Mouse (Mus musculus) midbrain, embryonic 16.5 days (tissue): ENCODE data around the gene Uts2r. TPM values are rescaled to one million over a fixed set of nuclear protein-coding genes. Genes with fewer than 3 reads are reported as not detected.

Source experiments
- ATAC-seq: fragments of 200-750 bp; cut with Nextera tagmentation; 2 replicates; pipeline ENCODE4 v1.8.0; 2017; ENCODE audit warnings: moderate TSS enrichment
- H3K27ac ChIP-seq: fragments of 300-500 bp; sonication (generic); 2 replicates; pipeline ENCODE4 v1.5.1; 2014; ENCODE audit warnings: mild to moderate bottlenecking, low read length, mixed read lengths
- H3K27me3 ChIP-seq: fragments of 300-500 bp; sonication (generic); 2 replicates; pipeline ENCODE4 v1.6.1; 2014; ENCODE audit warnings: low read depth, low read length, mixed read lengths; ENCODE audit not compliant: control insufficient read depth, insufficient read depth
- H3K36me3 ChIP-seq: fragments of 300-500 bp; sonication (generic); 2 replicates; pipeline ENCODE4 v1.6.1; 2014; ENCODE audit warnings: mild to moderate bottlenecking, low read length, moderate library complexity, mixed read lengths; ENCODE audit not compliant: control insufficient read depth, insufficient read depth
- H3K4me1 ChIP-seq: fragments of 300-500 bp; sonication (generic); 2 replicates; pipeline ENCODE4 v1.6.1; 2014; ENCODE audit warnings: mild to moderate bottlenecking, low read length, mixed read lengths; ENCODE audit not compliant: control insufficient read depth, insufficient read depth
- H3K4me2 ChIP-seq: fragments of 300-500 bp; sonication (generic); 2 replicates; pipeline ENCODE4 v1.6.1; 2014; ENCODE audit warnings: mild to moderate bottlenecking, low read length, mixed read lengths
- H3K4me3 ChIP-seq: fragments of 300-500 bp; sonication (generic); 2 replicates; pipeline ENCODE4 v1.5.1; 2014; ENCODE audit warnings: low read depth, mild to moderate bottlenecking, low read length, moderate library complexity, mixed read lengths
- H3K9ac ChIP-seq: fragments of 300-500 bp; sonication (generic); 2 replicates; pipeline ENCODE4 v1.6.1; 2014; ENCODE audit warnings: low read depth, low read length, mixed read lengths
- H3K9me3 ChIP-seq: fragments of 300-500 bp; sonication (generic); replicated peaks from 2 replicates; pipeline ENCODE4 v1.6.1; 2014; ENCODE audit warnings: mild to moderate bottlenecking, low read length, mixed read lengths; ENCODE audit not compliant: control insufficient read depth, poor library complexity, severe bottlenecking
- WGBS: fragments of 180-500 bp; shearing (Covaris S2); extraction: QIAGEN DNeasy Blood & Tissue Kit; methylation state at CpG from one replicate; pipeline ENCODE4 v1.1.7; 2014; 5-methylcytosine and 5-hydroxymethylcytosine counted together
- polyA plus RNA-seq: library from polyadenylated mRNA; unstranded; fragments of >200 nt; fragmentation: Nextera tagmentation; extraction: Ambion mirVana; gene quantifications from 2 replicates; pipeline ENCODE4 v1.2.1, GENCODE M21; 2015

Gene Uts2r
- polyA plus RNA-seq, 1 experiment from 2014 or later = 1.1 TPM

DNA sequence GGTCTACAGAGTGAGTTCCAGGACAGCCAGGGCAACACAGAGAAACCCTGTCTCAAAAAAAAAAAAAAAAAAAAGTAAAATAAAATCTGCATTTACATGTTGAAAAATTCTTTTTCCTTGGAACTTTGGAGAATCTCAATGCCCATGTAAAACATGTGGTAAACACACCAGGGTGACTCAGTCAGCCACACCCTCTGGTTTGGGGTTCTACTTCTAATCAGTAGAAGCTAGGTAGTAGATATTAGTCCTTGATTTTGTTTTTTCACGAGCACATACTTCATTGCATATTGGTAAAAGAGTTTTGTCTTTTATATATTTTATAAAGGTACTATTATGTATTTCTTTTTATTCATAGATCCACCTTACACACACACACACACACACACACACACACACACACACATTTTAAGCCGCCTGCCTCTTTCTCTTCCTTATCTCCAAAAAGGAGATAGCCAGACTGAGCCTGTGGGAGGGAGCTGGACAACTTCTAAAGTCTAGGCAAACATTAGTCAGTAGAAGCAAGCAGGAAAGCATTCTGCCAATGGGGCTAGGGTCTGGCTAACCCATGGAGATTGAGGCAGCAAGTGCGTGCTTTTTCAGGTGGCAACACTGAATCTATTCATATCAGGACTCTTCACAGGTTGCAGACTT lies 34.4 kb upstream of the Uts2r start:
- Histone ChIP-seq H3K27me3 (no peaks in the 10 kb centered on the region), H3K27ac (no peak overlapping the region), H3K4me2 (no peak overlapping the region), H3K4me3 (no peak overlapping the region), H3K36me3 (no peaks in the 10 kb centered on the region), H3K9me3 (no peaks in the 10 kb centered on the region), H3K9ac (no peak overlapping the region), H3K4me1 (no peaks in the 10 kb centered on the region)
- ATAC-seq = no peak
- WGBS = 88% methylated on average over 3 of the region's 3 CpGs

DNA sequence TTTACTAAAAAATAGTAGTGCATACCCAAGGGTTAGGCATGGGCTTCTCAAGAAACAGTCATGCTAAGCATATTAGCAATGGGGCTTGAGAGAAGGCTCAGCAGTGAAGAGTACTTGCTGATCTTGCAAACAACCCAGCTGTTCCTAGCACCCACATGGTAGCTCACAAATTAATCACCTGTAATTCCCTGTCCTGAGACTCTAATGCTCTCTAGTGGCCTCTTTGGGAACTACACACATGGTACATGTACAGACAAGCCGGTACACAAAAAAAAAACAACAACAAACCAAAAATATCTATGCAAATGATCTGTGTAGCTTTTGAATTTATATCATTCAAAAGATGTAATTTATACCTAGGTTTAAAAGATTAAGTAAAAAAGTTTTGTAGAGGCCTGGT lies 33.7 kb upstream of the Uts2r start:
- H3K4me1 ChIP-seq = no peaks in the 10 kb centered on the region
- 67% methylated on average over 1 of the region's 1 CpGs for WGBS
- H3K9me3 ChIP-seq = no peaks in the 10 kb centered on the region
- no peak overlapping the region for H3K9ac ChIP-seq
- no peaks in the 10 kb centered on the region for H3K36me3 ChIP-seq
- no peaks in the 10 kb centered on the region for H3K27me3 ChIP-seq
- H3K4me3 ChIP-seq = no peak overlapping the region
- ATAC-seq = no peak
- no peak overlapping the region for H3K27ac ChIP-seq
- no peak overlapping the region for H3K4me2 ChIP-seq

DNA sequence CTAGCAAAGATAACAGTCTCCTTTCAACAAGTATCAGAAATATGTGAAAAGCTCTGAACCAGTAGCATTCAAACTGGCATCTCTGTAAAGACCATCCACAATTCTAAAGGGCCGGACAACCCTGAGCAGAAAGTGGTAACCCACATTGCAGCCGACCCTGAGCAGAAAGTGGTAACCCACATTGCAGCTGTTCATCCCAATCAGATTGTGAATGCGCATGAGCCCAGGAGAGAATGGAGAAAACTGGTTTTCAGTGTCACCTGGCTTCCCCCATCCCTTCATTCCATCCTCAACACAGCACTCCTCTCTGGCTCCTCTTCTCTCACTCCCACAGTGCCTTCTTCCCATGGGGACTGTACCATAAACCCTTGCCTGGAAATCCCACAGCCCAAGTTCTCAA lies 32.6 kb upstream of the Uts2r start:
- Histone ChIP-seq H3K4me1 (no peaks in the 10 kb centered on the region), H3K36me3 (no peaks in the 10 kb centered on the region), H3K27me3 (no peaks in the 10 kb centered on the region), H3K9ac (no peak overlapping the region), H3K4me3 (no peak overlapping the region), H3K4me2 (no peak overlapping the region), H3K27ac (no peak overlapping the region), H3K9me3 (no peaks in the 10 kb centered on the region)
- 90% methylated on average over 3 of the region's 3 CpGs for WGBS
- ATAC-seq = no peak

DNA sequence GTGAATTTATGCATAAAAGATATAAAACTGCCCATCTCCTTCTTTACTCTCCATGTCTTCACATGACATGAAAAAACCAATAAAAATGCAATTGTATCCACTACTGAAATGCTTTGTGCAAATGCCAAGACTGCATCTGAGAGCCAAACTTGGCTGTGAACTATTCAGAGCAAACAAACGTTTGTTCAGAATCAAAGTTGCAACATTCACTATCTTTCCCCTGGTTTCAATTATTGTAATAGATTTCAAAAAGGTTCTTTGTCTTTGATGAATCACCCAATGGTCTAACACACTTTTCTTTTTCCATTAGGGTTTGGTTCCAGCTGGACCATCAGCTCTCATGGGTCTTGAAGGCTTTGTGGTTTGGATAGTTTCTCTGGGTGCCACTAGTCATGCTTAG lies 30.5 kb upstream of the Uts2r start:
- no peak overlapping the region for H3K27ac ChIP-seq
- no peak overlapping the region for H3K4me2 ChIP-seq
- H3K36me3 ChIP-seq = no peaks in the 10 kb centered on the region
- WGBS = 70% methylated on average over 1 of the region's 1 CpGs
- H3K27me3 ChIP-seq = no peaks in the 10 kb centered on the region
- H3K4me3 ChIP-seq = no peak overlapping the region
- ATAC-seq = no peak
- no peaks in the 10 kb centered on the region for H3K4me1 ChIP-seq
- H3K9me3 ChIP-seq = no peaks in the 10 kb centered on the region
- H3K9ac ChIP-seq = no peak overlapping the region

DNA sequence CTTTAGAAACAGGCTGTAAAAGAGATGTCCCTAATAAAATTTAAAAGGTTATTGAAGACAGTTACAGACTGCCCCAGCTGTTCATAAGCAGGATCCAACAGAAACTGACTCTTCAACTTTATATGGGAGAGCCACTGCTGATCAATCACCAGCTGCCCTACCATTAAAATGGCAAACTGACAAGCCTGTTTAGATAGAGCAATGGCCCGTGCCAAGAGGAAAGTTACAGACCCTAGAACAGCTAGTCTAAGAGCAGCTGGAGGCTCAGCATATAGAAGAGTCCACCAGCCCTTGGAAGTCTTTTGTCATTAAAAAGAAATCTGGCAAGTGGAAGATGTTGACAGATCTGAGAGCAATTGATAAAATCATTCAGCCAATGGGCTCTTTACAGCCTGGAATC lies 25.5 kb upstream of the Uts2r start:
- no peak overlapping the region for H3K4me2 ChIP-seq
- no peak overlapping the region for H3K9ac ChIP-seq
- no peaks in the 10 kb centered on the region for H3K9me3 ChIP-seq
- no peaks in the 10 kb centered on the region for H3K36me3 ChIP-seq
- H3K4me3 ChIP-seq = no peak overlapping the region
- no peak overlapping the region for H3K27ac ChIP-seq
- 72% methylated on average over 1 of the region's 1 CpGs for WGBS
- H3K27me3 ChIP-seq = no peaks in the 10 kb centered on the region
- ATAC-seq = no peak
- no peaks in the 10 kb centered on the region for H3K4me1 ChIP-seq

DNA sequence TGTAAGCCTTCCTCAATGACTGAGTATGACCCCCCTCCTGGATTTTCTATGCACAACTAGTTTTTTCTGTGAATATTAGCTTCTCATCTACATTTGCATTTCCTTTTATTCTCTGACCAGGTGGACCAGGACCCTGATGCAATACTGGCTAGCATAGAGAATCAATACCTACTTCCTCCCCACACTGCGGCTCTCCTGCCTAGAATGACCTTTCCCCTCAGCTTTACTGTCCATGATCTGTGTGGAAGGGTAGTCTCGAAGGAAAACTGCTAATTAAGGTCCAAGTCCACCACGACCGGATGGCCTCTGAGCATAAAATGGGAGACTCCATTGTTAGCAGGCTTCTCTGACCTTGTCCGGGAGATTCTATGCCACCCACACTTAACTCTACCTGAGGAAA lies 22.4 kb upstream of the Uts2r start:
- Histone ChIP-seq H3K4me1 (no peaks in the 10 kb centered on the region), H3K36me3 (no peaks in the 10 kb centered on the region)

DNA sequence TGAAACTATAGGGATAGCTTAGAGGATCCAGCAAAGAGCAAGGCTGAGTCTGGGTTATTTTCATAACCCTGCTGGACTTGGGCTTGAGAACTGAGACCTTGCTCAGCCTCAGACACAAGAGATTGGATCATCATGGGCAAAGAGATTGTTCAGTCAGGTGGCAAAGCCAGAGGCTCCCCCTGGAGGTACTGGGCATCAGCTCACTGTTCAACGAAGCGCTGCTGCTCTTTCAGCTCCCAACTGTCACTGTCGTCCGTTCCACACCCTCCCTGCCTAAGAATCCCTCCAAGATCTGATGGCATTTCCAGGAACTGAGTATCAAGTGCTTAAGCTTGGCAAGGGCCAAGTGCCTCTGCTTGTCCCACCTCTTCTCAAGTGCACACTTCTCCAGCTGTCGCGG lies 21.3 kb upstream of the Uts2r start:
- Histone ChIP-seq H3K4me3 (no peak overlapping the region), H3K4me2 (no peak overlapping the region), H3K9ac (no peak overlapping the region), H3K36me3 (no peaks in the 10 kb centered on the region), H3K4me1 (no peaks in the 10 kb centered on the region), H3K9me3 (no peaks in the 10 kb centered on the region), H3K27me3 (no peaks in the 10 kb centered on the region), H3K27ac (no peak overlapping the region)
- 43% methylated on average over 6 of the region's 6 CpGs for WGBS
- no peak for ATAC-seq

More for the DNA sequence above, 22.4 kb upstream of the Uts2r start:
- Histone ChIP-seq H3K4me3 (no peak overlapping the region), H3K9me3 (no peaks in the 10 kb centered on the region), H3K27ac (no peak overlapping the region), H3K9ac (no peak overlapping the region), H3K27me3 (no peaks in the 10 kb centered on the region), H3K4me2 (no peak overlapping the region)
- 91% methylated on average over 5 of the region's 5 CpGs for WGBS
- ATAC-seq = no peak

DNA sequence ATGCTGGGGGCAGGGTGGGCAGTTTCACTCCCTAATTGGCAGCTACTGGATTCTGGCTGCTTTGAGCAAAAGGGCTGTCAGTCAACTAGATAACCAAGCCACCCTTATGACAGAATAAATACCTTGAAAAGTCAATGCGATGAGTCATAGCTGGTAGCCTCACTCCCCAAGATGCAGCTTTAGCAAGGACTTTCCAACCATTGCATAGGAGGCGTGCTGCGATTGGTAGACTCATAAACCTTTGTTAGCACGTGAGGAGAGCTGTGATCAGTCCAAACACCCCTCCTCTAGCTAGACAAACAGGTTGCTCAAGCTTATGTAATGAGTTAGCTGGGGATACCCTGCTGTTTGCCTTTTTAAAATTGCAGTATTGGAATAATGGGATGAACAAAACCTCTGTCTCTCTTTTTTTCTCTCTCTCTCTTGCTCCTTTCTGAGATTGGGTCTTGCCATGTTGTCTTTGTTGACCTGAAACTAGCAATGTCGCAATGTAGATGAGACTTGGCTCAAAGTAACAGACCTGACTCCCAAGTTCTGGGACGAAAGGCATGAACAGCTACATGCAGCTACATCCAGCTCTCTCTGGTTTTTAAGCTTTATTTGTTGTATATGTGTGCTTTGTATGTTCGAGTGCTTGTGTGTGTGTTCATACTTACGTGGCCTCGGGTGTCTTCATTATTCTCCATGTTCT lies 16.6 kb upstream of the Uts2r start:
- Histone ChIP-seq H3K9ac (no peak overlapping the region), H3K27ac (no peak overlapping the region), H3K27me3 (no peaks in the 10 kb centered on the region), H3K4me2 (no peak overlapping the region), H3K4me3 (no peak overlapping the region), H3K9me3 (no peaks in the 10 kb centered on the region), H3K36me3 (no peaks in the 10 kb centered on the region), H3K4me1 (no peaks in the 10 kb centered on the region)
- no peak for ATAC-seq
- 79% methylated on average over 9 of the region's 9 CpGs for WGBS

DNA sequence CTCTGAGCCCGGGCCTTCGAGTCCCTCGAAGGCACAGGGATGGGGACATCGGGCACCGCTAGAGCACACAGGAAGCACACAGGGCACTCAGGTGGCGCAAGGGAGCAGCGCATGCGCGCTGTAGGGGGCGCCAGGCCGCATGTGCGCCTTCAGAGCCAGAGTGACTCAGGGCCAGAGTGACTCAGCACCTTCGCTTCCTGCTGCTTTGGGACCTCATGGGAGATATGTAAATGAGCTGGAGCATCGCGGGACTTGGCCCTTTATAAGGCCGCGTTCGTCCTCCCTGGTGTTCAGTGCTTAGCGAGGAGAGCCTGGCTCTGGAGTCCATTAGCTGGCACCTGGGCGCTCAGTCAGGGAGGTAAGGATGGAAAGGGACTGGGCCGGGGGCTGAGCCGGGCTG lies 14.2 kb upstream of the Uts2r start, which contains the start of gene Tex19.1:
Gene Tex19.1, plus strand, starts transcription at position 279 of the 400 bp plus-strand sequence.
- Histone ChIP-seq H3K27ac (no peak within 1 kb of the TSS), H3K9ac (no peak within 1 kb of the TSS), H3K4me3 (no peak within 1 kb of the TSS), H3K36me3 (no peaks in the 10 kb centered on the region), H3K4me2 (no peak within 1 kb of the TSS), H3K4me1 (no peaks in the 10 kb centered on the region), H3K9me3 (no peaks in the 10 kb centered on the region), H3K27me3 (no peaks in the 10 kb centered on the region)
- no peak for ATAC-seq
- WGBS = 92% methylated on average over 22 of the region's 22 CpGs
